Mouse (Mus musculus) CH12.LX (cell line): ENCODE results near the gene Fam110a. TPM values are rescaled to one million over a fixed set of nuclear protein-coding genes. Genes with fewer than 3 reads are reported as not detected.

Experiments
- DNase-seq: peaks from one replicate; pipeline ENCODE4 v3.0.0-alpha.2; 2013; ENCODE audit errors: extremely low read depth
- H3K27ac ChIP-seq: 2 replicates; pipeline ENCODE4 v1.5.1; 2012; ENCODE audit warnings: low read depth, mild to moderate bottlenecking, control low read depth, moderate library complexity; ENCODE audit not compliant: insufficient read depth
- H3K27me3 ChIP-seq: replicated peaks from 2 replicates; pipeline ENCODE3; 2012; ENCODE audit warnings: inconsistent platforms
- H3K36me3 ChIP-seq, 2 experiments: replicated peaks in 1 of 2; 2 replicates each; pipeline versions ENCODE3 to v1.6.1; 2012; ENCODE audit warnings: inconsistent platforms in 1 of 2, low read length in 1 of 2, mild to moderate bottlenecking in 1 of 2, mixed read lengths in 1 of 2, moderate library complexity in 1 of 2; ENCODE audit not compliant: control insufficient read depth in 1 of 2, insufficient read depth in 1 of 2
- H3K4me1 ChIP-seq, 2 experiments: 2 replicates each; pipeline ENCODE4 v1.6.1; 2012; ENCODE audit warnings: inconsistent platforms in 1 of 2, moderate library complexity in 1 of 2; ENCODE audit not compliant: insufficient read depth in 2 of 2, control insufficient read depth in 1 of 2
- H3K4me2 ChIP-seq: 2 replicates; pipeline ENCODE4 v1.6.1; 2012; ENCODE audit warnings: low read depth, mild to moderate bottlenecking, control low read depth; ENCODE audit not compliant: poor library complexity, insufficient read depth, severe bottlenecking
- H3K4me3 ChIP-seq, 3 experiments: fragments of 150-350 bp in 1 of 3; sonication (generic) in 1 of 3; replicated peaks in 1 of 3; 2 replicates each; pipeline versions ENCODE3 to v1.5.1; 2011 to 2012; ENCODE audit warnings: low read depth in 2 of 3, low read length in 2 of 3, mild to moderate bottlenecking in 2 of 3, moderate library complexity in 2 of 3, control low read depth in 1 of 3, improper control_type of control experiment in 1 of 3, inconsistent platforms in 1 of 3, mixed read lengths in 1 of 3; ENCODE audit not compliant: poor library complexity in 1 of 3
- H3K79me2 ChIP-seq: replicated peaks from 2 replicates; pipeline ENCODE4 v1.6.1; 2012; ENCODE audit warnings: mild to moderate bottlenecking, moderate library complexity; ENCODE audit not compliant: control insufficient read depth, poor library complexity, insufficient read depth, severe bottlenecking; ENCODE audit errors: extremely low read depth
- H3K9ac ChIP-seq: 2 replicates; pipeline ENCODE4 v1.6.1; 2012; ENCODE audit warnings: low read depth, mild to moderate bottlenecking, control low read depth, moderate library complexity; ENCODE audit not compliant: insufficient read depth
- H3K9me3 ChIP-seq: replicated peaks from 2 replicates; pipeline ENCODE3; 2012; ENCODE audit warnings: low read length, inconsistent platforms, mixed read lengths
- BHLHE40 ChIP-seq: IDR thresholded peaks from 2 replicates; pipeline ENCODE4 v1.6.1; 2011; ENCODE audit warnings: mild to moderate bottlenecking, low read depth, low read length, improper control_type of control experiment
- CHD1 ChIP-seq: IDR thresholded peaks from 2 replicates; pipeline ENCODE4 v1.6.1; 2012; ENCODE audit warnings: low read depth, low read length, improper control_type of control experiment, inconsistent platforms
- CHD2 ChIP-seq: IDR thresholded peaks from 2 replicates; pipeline ENCODE4 v1.6.1; 2011; ENCODE audit warnings: low read length, improper control_type of control experiment
- CTCF ChIP-seq, 2 experiments: IDR thresholded peaks in 1 of 2; conservative IDR thresholded peaks in 1 of 2; 2 replicates each; pipeline ENCODE4 v1.5.1; 2011 to 2012; ENCODE audit warnings: low read depth in 2 of 2, low read length in 2 of 2, improper control_type of control experiment in 1 of 2, inconsistent platforms in 1 of 2, mild to moderate bottlenecking in 1 of 2, moderate library complexity in 1 of 2
- E2F4 ChIP-seq: IDR thresholded peaks from 2 replicates; pipeline ENCODE4 v1.6.1; 2011; ENCODE audit warnings: low read depth, low read length, improper control_type of control experiment; ENCODE audit not compliant: insufficient replicate concordance
- ELF1 ChIP-seq: IDR thresholded peaks from 2 replicates; pipeline ENCODE4 v1.6.1; 2014; ENCODE audit warnings: low read depth, mild to moderate bottlenecking, inconsistent platforms, low read length, improper control_type of control experiment
- EP300 ChIP-seq: IDR thresholded peaks from 2 replicates; pipeline ENCODE4 v1.6.1; 2011; ENCODE audit warnings: low read length, improper control_type of control experiment
- ETS1 ChIP-seq: conservative IDR thresholded peaks from 2 replicates; pipeline ENCODE4 v1.6.1; 2012; ENCODE audit warnings: low read depth, mild to moderate bottlenecking, inconsistent platforms, low read length, improper control_type of control experiment, moderate library complexity
- GABPA ChIP-seq: IDR thresholded peaks from 2 replicates; pipeline ENCODE4 v1.6.1; 2012; ENCODE audit warnings: low read depth, low read length, improper control_type of control experiment, inconsistent platforms; ENCODE audit not compliant: insufficient replicate concordance
- HCFC1 ChIP-seq: IDR thresholded peaks from 2 replicates; pipeline ENCODE4 v1.6.1; 2012; ENCODE audit warnings: low read depth, mild to moderate bottlenecking, inconsistent platforms, low read length, improper control_type of control experiment
- IRF4 ChIP-seq: IDR thresholded peaks from 2 replicates; pipeline ENCODE4 v1.6.1; 2014; ENCODE audit warnings: low read depth, mild to moderate bottlenecking, inconsistent platforms, low read length, improper control_type of control experiment
- JUN ChIP-seq: IDR thresholded peaks from 2 replicates; pipeline ENCODE4 v1.6.1; 2011; ENCODE audit warnings: low read depth, mild to moderate bottlenecking, low read length, improper control_type of control experiment, moderate library complexity; ENCODE audit not compliant: insufficient read depth
- JUND ChIP-seq: conservative IDR thresholded peaks from 2 replicates; pipeline ENCODE4 v1.6.1; 2011; ENCODE audit warnings: low read depth, low read length, improper control_type of control experiment
- KAT2A ChIP-seq: IDR thresholded peaks from 2 replicates; pipeline ENCODE4 v1.6.1; 2012; ENCODE audit warnings: low read length, improper control_type of control experiment, inconsistent platforms; ENCODE audit not compliant: insufficient replicate concordance
- MAFK ChIP-seq: IDR thresholded peaks from 2 replicates; pipeline ENCODE4 v1.6.1; 2011; ENCODE audit warnings: low read length, improper control_type of control experiment; ENCODE audit not compliant: insufficient replicate concordance
- MAX ChIP-seq: IDR thresholded peaks from 2 replicates; pipeline ENCODE4 v1.6.1; 2011; ENCODE audit warnings: low read length, improper control_type of control experiment
- MAZ ChIP-seq: IDR thresholded peaks from 2 replicates; pipeline ENCODE4 v1.6.1; 2012; ENCODE audit warnings: low read depth, mild to moderate bottlenecking, inconsistent platforms, low read length, improper control_type of control experiment, moderate library complexity
- MEF2A ChIP-seq: IDR thresholded peaks from 2 replicates; pipeline ENCODE4 v1.6.1; 2014; ENCODE audit warnings: low read depth, mild to moderate bottlenecking, inconsistent platforms, low read length, improper control_type of control experiment, borderline replicate concordance
- MXI1 ChIP-seq: IDR thresholded peaks from 2 replicates; pipeline ENCODE4 v1.6.1; 2011; ENCODE audit warnings: mild to moderate bottlenecking, low read depth, low read length, improper control_type of control experiment
- MYC ChIP-seq: IDR thresholded peaks from 2 replicates; pipeline ENCODE4 v1.6.1; 2011; ENCODE audit warnings: low read depth, mild to moderate bottlenecking, improper control_type of control experiment, low read length
- NELFE ChIP-seq: IDR thresholded peaks from 2 replicates; pipeline ENCODE4 v1.6.1; 2011; ENCODE audit warnings: low read depth, low read length, improper control_type of control experiment
- NRF1 ChIP-seq: IDR thresholded peaks from 2 replicates; pipeline ENCODE4 v1.6.1; 2014; ENCODE audit warnings: low read depth, mild to moderate bottlenecking, inconsistent platforms, low read length, improper control_type of control experiment, moderate library complexity
- PAX5 ChIP-seq: IDR thresholded peaks from 2 replicates; pipeline ENCODE4 v1.6.1; 2012; ENCODE audit warnings: low read length, inconsistent platforms, mixed read lengths
- POLR2A ChIP-seq: IDR thresholded peaks from 2 replicates; pipeline ENCODE4 v1.6.1; 2011; ENCODE audit warnings: low read depth, mild to moderate bottlenecking, improper control_type of control experiment, low read length
- POLR2AphosphoS2 ChIP-seq: IDR thresholded peaks from 2 replicates; pipeline ENCODE4 v1.6.1; 2011; ENCODE audit warnings: low read depth, low read length, improper control_type of control experiment
- RAD21 ChIP-seq: IDR thresholded peaks from 2 replicates; pipeline ENCODE4 v1.6.1; 2011; ENCODE audit warnings: low read depth, mild to moderate bottlenecking, low read length, improper control_type of control experiment, moderate library complexity
- RCOR1 ChIP-seq: conservative IDR thresholded peaks from 2 replicates; pipeline ENCODE4 v1.6.1; 2012; ENCODE audit warnings: low read depth, mild to moderate bottlenecking, inconsistent platforms, low read length, improper control_type of control experiment
- SIN3A ChIP-seq: IDR thresholded peaks from 2 replicates; pipeline ENCODE4 v1.6.1; 2012; ENCODE audit warnings: low read length, improper control_type of control experiment, inconsistent platforms
- SMC3 ChIP-seq: IDR thresholded peaks from 2 replicates; pipeline ENCODE4 v1.6.1; 2011; ENCODE audit warnings: low read depth, low read length, improper control_type of control experiment
- TBP ChIP-seq: conservative IDR thresholded peaks from 2 replicates; pipeline ENCODE4 v1.6.1; 2011; ENCODE audit warnings: low read depth, low read length, improper control_type of control experiment
- TCF12 ChIP-seq: IDR thresholded peaks from 2 replicates; pipeline ENCODE4 v1.6.1; 2014; ENCODE audit warnings: low read depth, mild to moderate bottlenecking, inconsistent platforms, low read length, improper control_type of control experiment
- UBTF ChIP-seq: IDR thresholded peaks from 2 replicates; pipeline ENCODE4 v1.6.1; 2012; ENCODE audit warnings: low read depth, mild to moderate bottlenecking, inconsistent platforms, low read length, improper control_type of control experiment, moderate library complexity
- USF1 ChIP-seq: IDR thresholded peaks from 2 replicates; pipeline ENCODE4 v1.6.1; 2014; ENCODE audit warnings: low read depth, mild to moderate bottlenecking, inconsistent platforms, low read length, improper control_type of control experiment
- USF2 ChIP-seq: conservative IDR thresholded peaks from 2 replicates; pipeline ENCODE4 v1.6.1; 2011; ENCODE audit warnings: low read depth, low read length, improper control_type of control experiment
- ZC3H11A ChIP-seq: IDR thresholded peaks from 2 replicates; pipeline ENCODE4 v1.6.1; 2012; ENCODE audit warnings: low read depth, mild to moderate bottlenecking, inconsistent platforms, low read length, improper control_type of control experiment
- ZKSCAN1 ChIP-seq: IDR thresholded peaks from 2 replicates; pipeline ENCODE4 v1.6.1; 2012; ENCODE audit warnings: low read depth, inconsistent platforms, low read length, improper control_type of control experiment, borderline replicate concordance
- ZMIZ1 ChIP-seq: IDR thresholded peaks from 2 replicates; pipeline ENCODE4 v1.6.1; 2012; ENCODE audit warnings: low read depth, mild to moderate bottlenecking, inconsistent platforms, low read length, improper control_type of control experiment
- ZNF384 ChIP-seq: IDR thresholded peaks from 2 replicates; pipeline ENCODE4 v1.6.1; 2012; ENCODE audit warnings: low read depth, low read length, improper control_type of control experiment, inconsistent platforms
- dilution Hi-C: fragments of 300-500 bp; cut with MboI; formaldehyde crosslinking; loops from 2 replicates; pipeline ENCODE4 v1.14.3; 2020; ENCODE audit warnings: low sequenced_read_pairs; ENCODE audit not compliant: extremely low pct_unique_long_range_greater_than_20kb, extremely low pct_ligation_motif_present
- in situ Hi-C: fragments of 300-500 bp; cut with MboI; formaldehyde crosslinking; loops from 3 replicates; pipeline ENCODE4 v1.14.3; 2019; ENCODE audit warnings: low sequenced_read_pairs, low pct_ligation_motif_present, low pct_unique_long_range_greater_than_20kb, mixed read lengths
- polyA plus RNA-seq: library from polyadenylated mRNA; unstranded; fragments of >175 nt; gene quantifications from 2 replicates; pipeline ENCODE4 v1.2.1, GENCODE M21; 2012; ENCODE audit warnings: low read depth; ENCODE audit not compliant: insufficient read length
- total RNA-seq, 2 experiments: library from RNA; depleted of rRNA; stranded (reverse); fragments of 300-350 nt in 1 of 2; fragments of >200 nt in 1 of 2; gene quantifications; 2 replicates each; pipeline ENCODE4 v1.2.3; 2012 to 2014

Gene Fam110a
- total and polyA plus RNA-seq, 3 experiments = 3.7 to 9.8 (median 6.3) TPM

- Histone ChIP-seq H3K79me2 (no peaks in the 10 kb centered on the region), H3K4me3 (peak within 1 kb of the TSS in 1 of 3 experiments; percentile 2), H3K4me2 (peak within 1 kb of the TSS; percentile 22; the same call in 1 of the 2 replicates), H3K27ac (no peak within 1 kb of the TSS), H3K9me3 (no peaks in the 10 kb centered on the region), H3K4me1 (peaks cover 7 to 37% of the 10 kb centered on the region in 2 experiments), H3K27me3 (peaks cover 72% of the 10 kb centered on the region), H3K9ac (no peak within 1 kb of the TSS), H3K36me3 (no peaks in the 10 kb centered on the region)
- no peak for TF ChIP-seq UBTF
- TF ChIP-seq USF1 = no peak
- TF ChIP-seq CHD2 = peak; percentile 89
- TF ChIP-seq MAFK = no peak
- TF ChIP-seq BHLHE40 = peak; percentile 54; the same call in 1 of the 2 replicates
- no peak for TF ChIP-seq ZKSCAN1
- no peak for TF ChIP-seq GABPA
- TF ChIP-seq RCOR1 = no peak
- TF ChIP-seq MXI1 = no peak
- no peak for TF ChIP-seq POLR2AphosphoS2
- peak; percentile 57; the same call in 1 of the 2 replicates for TF ChIP-seq MAX
- peak; percentile 82 to 89 for TF ChIP-seq CTCF (conservative IDR thresholded peaks at IDR 0.05 in 1 of 2, IDR thresholded peaks at IDR 0.05 in 1 of 2; ENCODE audit: low read depth in 2 of 2, low read length in 2 of 2)
- no peak for TF ChIP-seq IRF4
- TF ChIP-seq TCF12 = no peak
- TF ChIP-seq JUND = no peak
- TF ChIP-seq USF2 = no peak
- TF ChIP-seq HCFC1 = peak; percentile 24; the same call in 1 of the 2 replicates
- TF ChIP-seq MYC = no peak; the same call in 1 of the 2 replicates
- no peak for TF ChIP-seq PAX5
- no peak for TF ChIP-seq TBP
- TF ChIP-seq POLR2A = no peak
- no peak for TF ChIP-seq KAT2A
- peak; percentile 50 for TF ChIP-seq RAD21
- TF ChIP-seq MEF2A = no peak
- no peak for TF ChIP-seq ZMIZ1
- no peak for TF ChIP-seq NRF1
- peak; percentile 81 for TF ChIP-seq ELF1
- peak; percentile 49 for TF ChIP-seq SMC3
- no peak for TF ChIP-seq ZC3H11A
- no peak for TF ChIP-seq ZNF384
- TF ChIP-seq MAZ = peak; percentile 54; the same call in 1 of the 2 replicates
- TF ChIP-seq E2F4 = no peak
- no peak for TF ChIP-seq NELFE
- no peak for TF ChIP-seq EP300
- no peak for TF ChIP-seq CHD1
- no peak for TF ChIP-seq JUN
- TF ChIP-seq SIN3A = no peak
- no peak for TF ChIP-seq ETS1
- in situ Hi-C loops = no loop called here
- dilution Hi-C loops = no loop called here
- peak; percentile 77 for DNase-seq
Observed at GRCm38 (mm10) chr2:151996229-151997189, 16.5 kb upstream of the Fam110a start, which contains the start of gene Slc52a3. Gene Slc52a3, plus strand, starts transcription at chr2:151996511.
